31 mouse cellular contexts compared by ENCODE assay signal in the genomic region with DNA sequence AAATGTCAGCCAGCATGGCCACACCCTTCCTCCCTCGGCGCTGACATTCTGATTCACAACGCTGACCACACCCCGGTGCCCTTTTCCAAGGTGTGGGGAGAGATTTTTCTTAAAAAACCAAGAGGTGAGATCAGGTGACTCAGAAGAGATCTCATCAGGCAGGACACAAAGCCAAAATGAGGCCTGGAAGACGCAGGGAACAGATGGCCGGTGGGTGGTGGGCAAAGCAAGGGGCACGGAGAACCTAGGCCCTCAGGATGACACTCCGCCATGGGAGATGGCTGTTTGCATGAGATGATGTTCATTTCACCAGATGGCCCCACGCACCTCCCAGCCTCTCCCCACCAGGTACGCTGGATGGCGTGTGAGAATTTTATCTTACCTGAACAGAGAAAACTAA. TPM values are rescaled to one million over a fixed set of nuclear protein-coding genes. Genes with fewer than 3 reads are reported as not detected.
A peak's percentile ranks its signal among the peaks of the same experiment; 100 is the strongest.
DNase-seq lines count a peak whose midpoint lies in the region; ATAC-seq and TF ChIP-seq lines count a peak whose summit lies in the region.
"Had no signal": no experiment of that assay in that cellular context is flagged by ENCODE, and none has a peak within 500 bp of the region (broad histone marks: within the 10 kb centered on the region; RNA-seq: fewer than 3 reads in every experiment).

No protein-coding gene starts in this region.

- no peaks in the 10 kb centered on the region for H3K9me3 ChIP-seq in hindbrain, postnatal 0 days (ENCODE audit: low read length)
- H3K9me3 ChIP-seq: embryonic facial prominence, embryonic 10.5 days; embryonic facial prominence, embryonic 15.5 days; forebrain, embryonic 12.5 days; hindbrain, embryonic 10.5 days; hindbrain, embryonic 15.5 days; kidney, embryonic 15.5 days; midbrain, embryonic 13.5 days had no signal

- H3K27me3 ChIP-seq in hindbrain, postnatal 0 days (ENCODE audit: insufficient read depth, low read length) = no peaks in the 10 kb centered on the region
- H3K27me3 ChIP-seq: embryonic facial prominence, embryonic 15.5 days; forebrain, embryonic 12.5 days; hindbrain, embryonic 15.5 days; kidney, embryonic 15.5 days; midbrain, embryonic 13.5 days had no signal

- WGBS in hindbrain, postnatal 0 days = 82% methylated on average over 11 of the region's 11 CpGs

- peak; percentile 28 for DNase-seq in ES-CJ7 (ENCODE audit: low read depth, low spot score)
- peak; percentile 75 for DNase-seq in brain, adult 2 months (ENCODE audit: low read depth, low spot score)
- peak; percentile 38 for DNase-seq in cerebellum, adult 8-10 months
- DNase-seq in cerebellum, postnatal 25 days = peak; percentile 77 to 81
- DNase-seq in gastrocnemius, postnatal 4 days (ENCODE audit: low spot score in 2 of 2) = no peak
- no peak for DNase-seq in layer of hippocampus, adult 2 months (ENCODE audit: low spot score in 2 of 2)
- DNase-seq in hindbrain, postnatal 0 days (ENCODE audit: low spot score) = no peak
- DNase-seq: adrenal gland, adult 8-10 months; forebrain, postnatal 0 days; heart, postnatal 14 days; kidney, adult 18-20 months; kidney, postnatal 25 days; layer of hippocampus, postnatal 36 days; liver; lung, adult 2 months; lung, postnatal 10 days; right cerebral cortex, adult 18-20 months; thymus, adult 18-20 months; thymus, postnatal 25 days had no signal

- H3K4me3 ChIP-seq in layer of hippocampus, adult 2 months = no peak overlapping the region
- H3K4me3 ChIP-seq in hindbrain, postnatal 0 days (ENCODE audit: low read length) = no peak overlapping the region
- H3K4me3 ChIP-seq: embryonic facial prominence, embryonic 10.5 days; embryonic facial prominence, embryonic 15.5 days; forebrain, embryonic 12.5 days; hindbrain, embryonic 10.5 days; hindbrain, embryonic 15.5 days; kidney, embryonic 15.5 days; midbrain, embryonic 13.5 days had no signal

- no peak for ATAC-seq in hindbrain, postnatal 0 days
- ATAC-seq: forebrain, postnatal 0 days; midbrain, embryonic 13.5 days had no signal

- H3K4me1 ChIP-seq in hindbrain, postnatal 0 days (ENCODE audit: insufficient read depth, low read length) = no peaks in the 10 kb centered on the region
- H3K4me1 ChIP-seq: embryonic facial prominence, embryonic 15.5 days; hindbrain, embryonic 15.5 days; kidney, embryonic 15.5 days had no signal

- no peak for TF ChIP-seq CTCF in layer of hippocampus, adult 2 months (conservative IDR thresholded peaks at IDR 0.05)
- no peak for TF ChIP-seq CTCF in hindbrain, postnatal 0 days (IDR thresholded peaks at IDR 0.05; ENCODE audit: low read depth)

- H3K9ac ChIP-seq in hindbrain, postnatal 0 days (replicated peaks; ENCODE audit: low read length) = no peak overlapping the region
- H3K9ac ChIP-seq: embryonic facial prominence, embryonic 15.5 days; forebrain, embryonic 12.5 days; forebrain, postnatal 0 days; hindbrain, embryonic 15.5 days; kidney, embryonic 15.5 days; liver, embryonic 14.5 days; midbrain, embryonic 13.5 days had no signal

- no peaks in the 10 kb centered on the region for H3K36me3 ChIP-seq in hindbrain, postnatal 0 days (ENCODE audit: insufficient read depth, low read length)
- H3K36me3 ChIP-seq: embryonic facial prominence, embryonic 10.5 days; embryonic facial prominence, embryonic 15.5 days; forebrain, embryonic 12.5 days; hindbrain, embryonic 10.5 days; hindbrain, embryonic 15.5 days; kidney, embryonic 15.5 days; midbrain, embryonic 13.5 days had no signal

- no peak overlapping the region for H3K4me2 ChIP-seq in hindbrain, postnatal 0 days (ENCODE audit: low read depth, low read length)
- H3K4me2 ChIP-seq: embryonic facial prominence, embryonic 15.5 days; forebrain, embryonic 12.5 days; hindbrain, embryonic 15.5 days; kidney, embryonic 15.5 days; midbrain, embryonic 13.5 days had no signal

- H3K27ac ChIP-seq in layer of hippocampus, adult 2 months = no peak overlapping the region
- no peak overlapping the region for H3K27ac ChIP-seq in hindbrain, postnatal 0 days
- H3K27ac ChIP-seq: embryonic facial prominence, embryonic 10.5 days; embryonic facial prominence, embryonic 15.5 days; forebrain, embryonic 12.5 days; hindbrain, embryonic 10.5 days; hindbrain, embryonic 15.5 days; kidney, embryonic 15.5 days; liver, embryonic 14.5 days; macrophage; midbrain, embryonic 13.5 days; stomach, postnatal 0 days had no signal

RNA-seq across cellular contexts. Expression of a gene that starts 21.6 kb away (rescaled TPM):
- 1 to 10 TPM; 2.5 to 2.8 TPM for total RNA-seq in gastrocnemius, postnatal 4 days (2021)
- 10 to 100 TPM; 81.2 to 87.4 TPM for total RNA-seq in layer of hippocampus, adult 2 months (2021)
- total RNA-seq in hindbrain, postnatal 0 days (2014; rRNA removed) = 45.8 and 50.0 TPM in 2 replicates
- polyA plus RNA-seq in hindbrain, postnatal 0 days (2015; fragmentation: Nextera tagmentation; extraction: Ambion mirVana) = 7.1 and 7.6 TPM in 2 replicates
- total RNA-seq: megakaryocyte-erythroid progenitor cell, adult 5-6 weeks; monocyte, adult 5-6 weeks had no signal
- polyA plus RNA-seq: macrophage had no signal

Comparison
In these comparisons a context has a peak if more than half of its experiments do, and no peak if none do; other contexts are left out.
1. DNase-seq: peak in ES-CJ7 (single experiment), brain, adult 2 months (single experiment), cerebellum, adult 8-10 months (single experiment) and cerebellum, postnatal 25 days (2 of 2); none in gastrocnemius, postnatal 4 days (0 of 2), layer of hippocampus, adult 2 months (0 of 2) and hindbrain, postnatal 0 days (single experiment).
2. RNA of a gene that starts 21.6 kb away (total RNA-seq): 81.2 to 87.4 TPM in layer of hippocampus, adult 2 months and 45.8 to 50.0 TPM in hindbrain, postnatal 0 days; 2.5 to 2.8 TPM in gastrocnemius, postnatal 4 days; every median in the first group is over 10 times any median in the second.